Mouse (Mus musculus) cerebellum, adult 8-10 months (tissue): ENCODE data around the gene Tmppe.
"Not testable (repeated sequence)": the region's sequence is repeated elsewhere in the genome, so short reads cannot be mapped to it uniquely, and the experiment has no call there.

ENCODE experiments used
- DNase-seq: peaks from one replicate; pipeline ENCODE4 v3.0.0; 2022

Tmppe gene

GRCm38 (mm10) chr9:114400949-114401684, at the start of gene Tmppe, which contains the start of gene Glb1:
TSS of gene Tmppe (plus strand) at chr9:114401105.
TSS of gene Glb1 (plus strand) at chr9:114401076.
- peak; percentile 69 for DNase-seq

- peak; percentile 55 for DNase-seq
Observed at GRCm38 (mm10) chr9:114367783-114368470, 33.0 kb upstream of the Tmppe start.

GRCm38 (mm10) chr9:114368471-114368858, 32.4 kb upstream of the Tmppe start:
- DNase-seq, result no peak

- DNase-seq, result not testable (repeated sequence)
Observed at GRCm38 (mm10) chr9:114369389-114369788, 31.5 kb upstream of the Tmppe start.

- DNase-seq, result not testable (repeated sequence)
Observed at GRCm38 (mm10) chr9:114371717-114372116, 29.2 kb upstream of the Tmppe start.

GRCm38 (mm10) chr9:114375276-114375962, 25.5 kb upstream of the Tmppe start:
- no peak for DNase-seq

GRCm38 (mm10) chr9:114377168-114377567, 23.7 kb upstream of the Tmppe start:
- DNase-seq, result no peak

GRCm38 (mm10) chr9:114379871-114380270, 21.0 kb upstream of the Tmppe start:
- no peak for DNase-seq

GRCm38 (mm10) chr9:114380881-114381733, 19.8 kb upstream of the Tmppe start:
- peak; percentile 33 for DNase-seq

- DNase-seq, result no peak
Observed at GRCm38 (mm10) chr9:114382936-114383710, 17.8 kb upstream of the Tmppe start.

- no peak for DNase-seq
Observed at GRCm38 (mm10) chr9:114384691-114385090, 16.2 kb upstream of the Tmppe start.

GRCm38 (mm10) chr9:114385160-114385559, 15.7 kb upstream of the Tmppe start:
- DNase-seq, result no peak

GRCm38 (mm10) chr9:114387086-114387485, 13.8 kb upstream of the Tmppe start:
- no peak for DNase-seq

- no peak for DNase-seq
Observed at GRCm38 (mm10) chr9:114388288-114388687, 12.6 kb upstream of the Tmppe start.

GRCm38 (mm10) chr9:114388701-114389370, 12.1 kb upstream of the Tmppe start:
- no peak for DNase-seq

- DNase-seq, result no peak
Observed at GRCm38 (mm10) chr9:114389371-114389904, 11.5 kb upstream of the Tmppe start.

GRCm38 (mm10) chr9:114389905-114390748, 10.8 kb upstream of the Tmppe start, which contains the start of gene Crtap:
TSS of gene Crtap (minus strand) at chr9:114390675.
- DNase-seq, result peak; percentile 42

- no peak for DNase-seq
Observed at GRCm38 (mm10) chr9:114390749-114391075, 10.2 kb upstream of the Tmppe start.

- DNase-seq, result not testable (repeated sequence)
Observed at GRCm38 (mm10) chr9:114394136-114394535, 6.8 kb upstream of the Tmppe start.

- no peak for DNase-seq
Observed at GRCm38 (mm10) chr9:114394677-114395076, 6.2 kb upstream of the Tmppe start.
